Mouse (Mus musculus): ENCODE results near the gene Natd1.
A peak's percentile ranks its signal among the peaks of the same experiment; 100 is the strongest.
"Not testable (repeated sequence)": the region's sequence is repeated elsewhere in the genome, so short reads cannot be mapped to it uniquely, and the experiment has no call there.

The Natd1 gene

GRCm38 (mm10) chr11:60889861-60890260 lies 24.7 kb downstream of the Natd1 start:
- no peak for DNase-seq (ENCODE audit: low read depth)

GRCm38 (mm10) chr11:60886986-60887385 lies 27.6 kb downstream of the Natd1 start:
- DNase-seq (ENCODE audit: low read depth): not testable (repeated sequence)

DNA sequence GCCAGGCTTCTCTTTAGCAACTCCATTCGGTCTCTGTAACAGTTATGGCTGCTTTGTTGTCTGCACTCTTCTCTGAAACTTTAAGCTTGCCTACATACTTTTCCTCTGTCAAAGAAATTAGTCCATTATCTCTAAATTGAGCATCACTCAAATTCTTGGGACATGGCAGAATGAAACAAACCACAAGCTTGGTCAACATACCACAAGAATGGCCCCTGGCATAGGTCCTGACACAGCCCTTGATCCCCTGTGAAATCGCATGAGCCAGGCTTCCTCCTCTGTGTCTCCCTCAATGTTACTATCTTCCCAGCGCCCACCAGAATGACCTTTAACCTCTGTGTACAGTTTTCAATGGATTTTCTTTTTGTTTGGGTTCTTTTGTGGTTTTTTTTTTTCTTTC lies 32.2 kb downstream of the Natd1 start:
- no peak for DNase-seq (ENCODE audit: low read depth)

GRCm38 (mm10) chr11:60880559-60880958 lies 34.0 kb downstream of the Natd1 start:
- DNase-seq (ENCODE audit: low read depth): no peak

GRCm38 (mm10) chr11:60879423-60879822 lies 35.1 kb downstream of the Natd1 start:
- DNase-seq (ENCODE audit: low read depth): peak; percentile 88

DNA sequence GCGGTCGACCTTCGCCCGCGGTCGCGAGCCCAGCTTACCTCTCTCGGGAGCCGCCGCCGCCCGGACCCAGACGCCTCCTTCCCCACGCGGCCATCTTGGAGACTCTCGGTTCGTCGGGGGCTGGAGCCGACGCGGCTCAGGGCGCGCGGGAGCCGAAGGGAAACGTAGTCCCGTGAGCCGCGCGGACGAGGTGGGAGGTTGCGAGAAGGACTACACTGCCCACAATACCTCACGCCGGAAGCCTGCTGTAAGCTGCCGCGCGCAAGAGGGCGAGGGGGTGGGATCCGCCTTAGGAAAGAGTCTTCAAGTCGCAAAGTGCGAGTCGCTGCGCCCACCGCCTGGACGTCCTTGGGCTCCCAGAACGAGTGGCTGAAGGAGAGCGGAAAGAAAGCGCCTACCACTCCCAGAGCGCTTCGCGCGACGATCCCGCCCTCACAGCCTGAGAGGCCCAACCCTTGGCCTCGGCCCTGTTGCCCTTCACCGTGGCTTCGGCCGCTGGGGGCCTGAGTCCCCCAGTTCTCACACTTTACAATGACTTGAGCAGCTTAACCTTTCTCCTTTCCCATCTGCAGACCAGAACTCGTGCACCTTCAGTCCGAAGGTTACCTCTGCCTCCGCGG lies 35.8 kb downstream of the Natd1 start, which contains the start of gene Tmem11:
Gene Tmem11, minus strand, starts transcription at position 598 of the 620 bp plus-strand sequence.
- DNase-seq (ENCODE audit: low read depth): peak; percentile 96

GRCm38 (mm10) chr11:60878056-60878612 lies 36.4 kb downstream of the Natd1 start:
- no peak for DNase-seq (ENCODE audit: low read depth)

DNA sequence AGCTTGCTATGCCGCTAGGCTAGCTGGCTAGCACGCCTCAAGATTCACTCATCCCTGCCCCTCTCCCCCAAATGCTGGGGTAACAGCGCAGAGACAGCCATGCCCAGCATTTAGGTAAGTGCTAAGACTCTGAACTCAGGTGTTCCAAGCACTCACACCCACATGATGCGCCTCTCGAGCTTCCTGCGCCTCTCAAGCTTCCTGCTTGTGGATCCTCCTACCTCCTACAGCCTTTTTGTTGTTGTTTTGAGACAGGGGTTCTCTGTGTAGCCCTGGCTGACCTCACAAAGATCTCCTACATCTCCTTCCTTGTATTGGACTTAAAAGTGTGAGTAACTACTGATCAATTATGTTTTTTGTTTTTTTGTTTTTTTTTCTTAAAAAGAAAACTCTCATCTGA lies 41.4 kb downstream of the Natd1 start:
- DNase-seq (ENCODE audit: low read depth): peak; percentile 54

- no peak for DNase-seq (ENCODE audit: low read depth)
Observed at GRCm38 (mm10) chr11:60871409-60871808, 43.1 kb downstream of the Natd1 start.

DNA sequence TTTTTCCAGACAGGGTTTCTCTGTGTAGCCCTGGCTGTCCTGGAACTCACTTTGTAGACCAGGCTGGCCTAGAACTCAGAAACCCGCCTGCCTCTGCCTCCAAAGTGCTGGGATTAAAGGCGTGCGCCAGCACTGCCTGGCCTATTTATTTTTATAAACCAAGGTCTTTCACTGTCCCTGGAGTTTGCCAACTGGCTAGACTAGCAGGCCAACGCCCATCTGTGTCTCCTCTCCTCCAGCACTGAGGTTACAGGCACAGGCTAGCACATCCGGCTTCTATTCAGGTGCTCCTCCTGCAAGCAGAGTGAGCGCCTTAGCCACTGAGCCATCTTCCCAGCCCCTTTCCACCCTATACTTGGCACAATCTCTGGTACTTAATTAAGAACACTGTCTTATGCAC lies 45.1 kb downstream of the Natd1 start:
- not testable (repeated sequence) for DNase-seq (ENCODE audit: low read depth)

- no peak for DNase-seq (ENCODE audit: low read depth)
Observed at GRCm38 (mm10) chr11:60867904-60868303, 46.6 kb downstream of the Natd1 start.

GRCm38 (mm10) chr11:60867456-60867855 lies 47.1 kb downstream of the Natd1 start:
- no peak for DNase-seq (ENCODE audit: low read depth)

DNA sequence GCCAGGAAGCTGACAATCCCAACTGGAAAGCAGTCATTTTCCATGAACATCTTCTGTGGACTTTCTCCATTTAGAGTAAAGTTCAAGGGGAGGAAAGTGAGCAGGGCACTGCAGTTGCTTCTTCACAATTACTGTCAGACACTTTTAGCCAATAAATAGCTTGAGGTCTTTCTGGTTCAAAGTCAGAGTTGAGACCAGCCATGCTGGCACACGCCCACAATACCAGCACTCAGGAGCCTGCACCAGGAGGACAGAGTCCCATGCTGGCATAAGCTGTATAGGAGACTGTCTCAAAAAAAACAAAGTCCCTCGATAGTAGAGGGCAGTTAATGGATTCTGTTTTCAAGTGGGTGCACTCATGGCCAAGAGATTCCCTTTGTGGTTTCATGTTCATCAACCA lies 48.5 kb downstream of the Natd1 start:
- no peak for DNase-seq (ENCODE audit: low read depth)

DNA sequence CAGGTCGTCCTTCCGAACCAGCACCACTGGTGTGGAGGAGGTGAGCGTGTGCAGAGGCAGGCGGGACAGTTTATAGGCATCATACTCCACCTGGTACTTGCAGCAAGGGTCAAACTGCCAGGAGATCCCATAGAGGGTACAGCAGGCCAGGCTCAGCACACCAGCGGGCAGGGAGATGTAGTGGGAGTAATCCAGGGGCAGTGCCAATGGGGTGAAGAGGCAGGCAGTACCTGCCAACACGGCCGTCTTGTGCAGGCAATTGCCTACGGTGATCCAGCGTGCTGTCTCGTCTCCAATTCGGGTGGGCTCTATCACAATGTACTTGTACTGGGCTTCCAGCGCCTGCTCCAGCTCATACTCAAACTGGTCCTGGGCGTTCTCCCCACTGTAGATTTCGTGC lies 49.6 kb downstream of the Natd1 start:
- DNase-seq (ENCODE audit: low read depth): no peak

DNA sequence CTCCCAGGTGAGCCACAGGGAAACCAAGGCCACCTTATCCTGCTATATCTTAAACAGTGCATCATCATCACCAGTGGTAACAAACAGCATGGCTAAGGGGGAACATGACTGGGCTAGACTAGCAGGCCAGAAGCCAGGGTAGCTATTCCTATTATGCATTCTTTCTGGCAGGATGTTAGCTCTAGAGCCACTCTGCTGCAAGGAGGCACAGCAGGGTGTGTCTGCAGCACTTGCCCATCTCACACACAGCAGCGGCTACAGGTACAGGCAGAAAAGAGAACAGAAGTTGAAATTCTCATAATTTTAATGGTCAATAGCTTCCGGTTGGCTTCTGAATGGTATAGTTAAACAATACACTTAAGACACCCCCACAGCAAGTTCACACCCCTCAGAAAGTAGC lies 50.4 kb downstream of the Natd1 start:
- no peak for DNase-seq (ENCODE audit: low read depth)

- no peak for DNase-seq (ENCODE audit: low read depth)
Observed at GRCm38 (mm10) chr11:60863196-60863595, 51.4 kb downstream of the Natd1 start.

GRCm38 (mm10) chr11:60861993-60862392 lies 52.6 kb downstream of the Natd1 start:
- DNase-seq (ENCODE audit: low read depth): no peak

GRCm38 (mm10) chr11:60856587-60856986 lies 58.0 kb downstream of the Natd1 start:
- DNase-seq (ENCODE audit: low read depth): no peak
